Mouse (Mus musculus) ES-Bruce4 (cell line): ENCODE measurements at regions not wholly inside any gene's neighbourhood (a gene's known extent, or its start where the extent isn't known, plus 50 kb on each side); places are given as distances from the start of the nearest gene placed in this dataset.

Source experiments
- H3K27ac ChIP-seq: 2 replicates; pipeline ENCODE4 v1.5.1; 2012; ENCODE audit warnings: low read length, inconsistent platforms; ENCODE audit not compliant: insufficient read depth
- H3K27me3 ChIP-seq: 2 replicates; pipeline ENCODE4 v1.6.1; 2012; ENCODE audit warnings: mild to moderate bottlenecking, low read length, inconsistent platforms; ENCODE audit not compliant: control insufficient read depth, poor library complexity, insufficient read depth, severe bottlenecking
- H3K36me3 ChIP-seq: 2 replicates; pipeline ENCODE4 v1.6.1; 2012; ENCODE audit warnings: inconsistent platforms, mild to moderate bottlenecking, low read length, moderate library complexity; ENCODE audit not compliant: control insufficient read depth, poor library complexity, insufficient read depth, severe bottlenecking
- H3K4me1 ChIP-seq: one replicate; pipeline ENCODE4 v1.8.1; 2011; ENCODE audit warnings: low read length; ENCODE audit not compliant: control insufficient read depth, insufficient read depth
- H3K4me3 ChIP-seq: 2 replicates; pipeline ENCODE4 v1.5.1; 2011; ENCODE audit warnings: low read depth, mild to moderate bottlenecking, low read length
- H3K9ac ChIP-seq: 2 replicates; pipeline ENCODE4 v1.6.1; 2012; ENCODE audit warnings: low read depth, mild to moderate bottlenecking, inconsistent platforms; ENCODE audit not compliant: poor library complexity, severe bottlenecking
- H3K9me3 ChIP-seq: replicated peaks from 2 replicates; pipeline ENCODE4 v1.6.1; 2012; ENCODE audit warnings: mild to moderate bottlenecking, low read length, inconsistent platforms; ENCODE audit not compliant: control insufficient read depth, poor library complexity, insufficient read depth, severe bottlenecking
- CTCF ChIP-seq: IDR thresholded peaks from one replicate; pipeline ENCODE4 v1.8.1; 2011; ENCODE audit warnings: low read depth, low read length
- EP300 ChIP-seq: IDR thresholded peaks from 2 replicates; pipeline ENCODE4 v1.6.1; 2011; ENCODE audit warnings: low read depth, low read length; ENCODE audit not compliant: insufficient read depth
- POLR2A ChIP-seq: IDR thresholded peaks from one replicate; pipeline ENCODE4 v1.8.1; 2011; ENCODE audit warnings: low read length; ENCODE audit not compliant: insufficient read depth

DNA sequence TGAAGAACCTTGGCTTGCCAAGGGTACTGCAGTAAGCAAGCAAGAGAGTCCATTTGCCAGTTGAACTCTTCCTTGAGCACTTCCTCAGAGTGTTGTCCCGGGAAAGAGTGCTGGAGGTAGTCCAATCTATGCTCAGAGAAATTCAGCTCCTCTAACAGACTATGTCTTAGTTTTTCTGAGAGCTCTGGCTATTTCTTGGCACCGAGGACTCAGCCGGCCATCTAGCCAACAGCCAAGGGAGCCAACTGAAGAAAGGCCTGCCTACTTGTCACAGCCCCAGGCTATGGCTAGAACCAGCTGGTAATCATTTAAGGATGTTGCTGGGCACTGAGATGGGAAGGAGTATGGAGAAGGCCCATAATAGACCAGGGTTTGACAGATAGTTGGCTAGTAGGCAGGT is 70.8 kb upstream of the Pja1 start:
- no peaks in the 10 kb centered on the region for H3K9me3 ChIP-seq
- no peaks in the 10 kb centered on the region for H3K4me1 ChIP-seq
- H3K4me3 ChIP-seq, result no peak overlapping the region
- TF ChIP-seq POLR2A (no peak), EP300 (no peak), CTCF (no peak)
- H3K27me3 ChIP-seq, result no peaks in the 10 kb centered on the region
- no peaks in the 10 kb centered on the region for H3K36me3 ChIP-seq
- no peak overlapping the region for H3K27ac ChIP-seq
- no peak overlapping the region for H3K9ac ChIP-seq

DNA sequence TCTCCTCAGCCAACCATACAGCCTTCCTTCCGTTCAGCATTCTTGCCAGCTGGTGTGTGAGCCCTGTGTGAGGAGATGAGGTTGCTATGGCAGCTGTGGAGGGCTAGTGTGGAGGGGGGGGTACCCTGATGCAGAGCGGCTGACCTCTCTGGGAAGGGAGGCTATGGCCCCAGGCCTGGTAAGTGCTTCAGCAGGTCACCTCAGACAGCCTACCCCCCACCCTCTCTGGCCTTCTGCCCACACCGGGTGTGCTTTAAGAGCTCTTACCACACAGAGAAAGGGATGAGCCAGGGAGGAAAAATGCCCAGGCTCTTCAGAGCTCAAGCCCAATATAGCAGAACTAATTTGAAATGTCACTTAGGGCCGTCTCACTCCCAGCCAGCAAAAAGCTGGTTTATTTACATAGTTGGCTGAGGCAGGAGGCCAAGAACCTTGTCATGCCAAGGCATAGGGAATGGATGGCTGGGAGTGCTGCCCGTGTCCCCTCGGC is 69.1 kb upstream of the Pja1 start:
- no peaks in the 10 kb centered on the region for H3K4me1 ChIP-seq
- TF ChIP-seq POLR2A (no peak), EP300 (no peak), CTCF (no peak)
- no peak overlapping the region for H3K4me3 ChIP-seq
- H3K9ac ChIP-seq, result no peak overlapping the region
- H3K27me3 ChIP-seq, result no peaks in the 10 kb centered on the region
- no peaks in the 10 kb centered on the region for H3K36me3 ChIP-seq
- H3K27ac ChIP-seq, result no peak overlapping the region
- H3K9me3 ChIP-seq, result no peaks in the 10 kb centered on the region

DNA sequence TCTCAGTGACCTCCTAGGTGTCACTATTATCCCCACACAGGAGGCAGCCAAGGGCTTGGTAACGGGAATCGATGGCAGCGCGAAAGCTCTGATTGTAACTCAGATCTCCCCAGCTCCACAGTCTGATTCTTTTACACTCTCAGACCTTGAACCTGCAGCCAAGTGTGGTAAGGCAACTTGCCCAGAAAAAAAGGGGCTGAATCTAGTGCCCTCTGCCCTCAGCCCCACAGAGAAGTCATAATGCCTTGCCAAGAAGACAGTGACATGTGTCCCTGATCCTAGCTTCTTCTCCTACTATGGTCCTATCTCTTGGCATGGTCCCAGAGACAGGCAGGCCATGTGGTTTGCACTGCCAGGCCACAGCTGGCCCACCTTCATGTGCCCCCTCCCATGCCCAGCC is 68.6 kb upstream of the Pja1 start:
- Histone ChIP-seq H3K27ac (no peak overlapping the region), H3K36me3 (no peaks in the 10 kb centered on the region), H3K4me3 (no peak overlapping the region), H3K27me3 (no peaks in the 10 kb centered on the region), H3K9me3 (no peaks in the 10 kb centered on the region), H3K4me1 (no peaks in the 10 kb centered on the region), H3K9ac (no peak overlapping the region)
- TF ChIP-seq CTCF (no peak), POLR2A (no peak), EP300 (no peak)

DNA sequence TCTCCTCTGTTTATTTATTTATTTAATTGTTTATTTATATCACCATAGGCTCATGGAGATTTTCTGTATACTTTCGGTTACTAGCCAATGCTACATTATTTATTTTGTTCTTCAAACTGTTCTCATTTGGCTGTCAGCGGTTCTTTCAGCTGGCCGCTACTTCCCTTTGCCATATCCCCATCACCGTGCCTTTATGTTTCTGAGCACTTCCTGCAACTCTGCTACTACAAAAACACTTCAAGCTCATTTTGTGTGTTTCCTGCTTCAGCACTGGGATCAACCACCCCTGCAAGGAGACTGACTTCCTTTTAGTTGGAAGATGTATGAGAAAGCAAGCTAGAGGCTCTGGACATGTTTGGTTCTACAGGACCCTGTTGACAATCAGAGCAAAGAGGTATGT is 66.7 kb upstream of the Pja1 start:
- Histone ChIP-seq H3K9ac (no peak overlapping the region), H3K4me1 (no peaks in the 10 kb centered on the region), H3K4me3 (no peak overlapping the region), H3K36me3 (no peaks in the 10 kb centered on the region), H3K9me3 (no peaks in the 10 kb centered on the region), H3K27me3 (no peaks in the 10 kb centered on the region), H3K27ac (no peak overlapping the region)
- TF ChIP-seq EP300, result no peak
- no peak for TF ChIP-seq CTCF
- TF ChIP-seq POLR2A, result no peak

DNA sequence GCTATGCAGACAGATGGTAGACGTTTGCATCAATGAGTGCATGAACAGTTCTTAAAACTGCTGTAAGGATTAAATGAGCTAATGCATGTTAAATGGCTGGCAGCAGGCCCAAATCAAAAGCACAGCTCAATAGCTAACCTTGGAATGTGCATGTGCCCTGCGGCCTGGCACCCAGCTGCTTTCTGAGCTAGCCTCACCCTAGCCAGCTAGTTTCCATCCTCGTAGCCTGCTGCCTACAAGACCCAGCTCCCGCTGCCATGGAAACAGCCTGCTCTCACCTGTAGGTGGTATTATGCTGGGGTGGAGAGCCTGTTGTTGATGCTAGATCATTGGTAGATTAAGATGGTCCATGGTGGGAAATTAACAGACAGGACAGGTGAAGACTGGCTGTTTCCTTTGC is 63.8 kb upstream of the Pja1 start:
- H3K9me3 ChIP-seq, result no peaks in the 10 kb centered on the region
- H3K27me3 ChIP-seq, result no peaks in the 10 kb centered on the region; the same call in 1 of the 2 replicates
- no peak overlapping the region for H3K27ac ChIP-seq
- H3K9ac ChIP-seq, result no peak overlapping the region
- H3K4me3 ChIP-seq, result no peak overlapping the region
- TF ChIP-seq POLR2A (no peak), EP300 (no peak), CTCF (no peak)
- no peaks in the 10 kb centered on the region for H3K36me3 ChIP-seq
- H3K4me1 ChIP-seq, result no peaks in the 10 kb centered on the region

DNA sequence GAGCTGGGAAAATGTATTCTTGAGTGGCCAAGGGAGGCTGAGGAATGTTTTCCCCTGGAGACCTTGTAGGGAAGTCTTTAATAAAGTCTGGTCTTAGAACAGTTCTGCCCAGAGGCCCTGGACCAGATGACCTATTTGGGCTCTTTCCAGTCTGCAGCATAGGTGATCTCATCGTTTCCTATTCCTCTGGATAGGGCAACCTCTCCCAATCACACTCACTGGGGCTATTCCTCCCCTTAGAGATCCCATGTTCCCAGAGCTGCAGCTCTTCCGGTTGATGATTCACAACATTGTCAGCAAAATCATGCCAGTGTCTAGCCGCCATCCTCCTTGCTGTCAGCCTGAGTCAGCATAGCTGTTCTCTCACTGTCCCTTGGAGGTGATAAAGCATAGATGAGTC is 60.1 kb upstream of the Pja1 start:
- Histone ChIP-seq H3K27ac (no peak overlapping the region), H3K4me1 (no peaks in the 10 kb centered on the region), H3K9ac (no peak overlapping the region), H3K4me3 (no peak overlapping the region), H3K9me3 (no peaks in the 10 kb centered on the region), H3K36me3 (no peaks in the 10 kb centered on the region), H3K27me3 (no peaks in the 10 kb centered on the region; the same call in 1 of the 2 replicates)
- no peak for TF ChIP-seq POLR2A
- no peak for TF ChIP-seq CTCF
- TF ChIP-seq EP300, result no peak
